Mouse (Mus musculus) erythroblast, adult 5-6 weeks (primary cell): ENCODE data around the gene Slc22a15. TPM values are rescaled to one million over a fixed set of nuclear protein-coding genes. Genes with fewer than 3 reads are reported as not detected.

ENCODE experiments used
- ATAC-seq: replicated peaks from 2 replicates; pipeline ENCODE4 v1.8.0; 2016; ENCODE audit warnings: moderate number of reproducible peaks, mild to moderate bottlenecking, moderate TSS enrichment, inconsistent platforms; ENCODE audit not compliant: poor library complexity, low FRiP score, severe bottlenecking
- total RNA-seq, 2 experiments: library from RNA; stranded (forward) in 1 of 2; stranded (reverse) in 1 of 2; fragments of 150-400 nt in 1 of 2; fragments of 200-764, 138-1000 nt in 1 of 2; gene quantifications; 2 replicates each; pipeline versions ENCODE4 v1.2.3 to v1.2.4; 2015 to 2017; ENCODE audit warnings: low replicate concordance in 2 of 2

Slc22a15 gene
- total RNA-seq (2015; ENCODE audit: low replicate concordance) (4.6 and 5.6 TPM in 2 replicates), total RNA-seq (2017; ENCODE audit: low replicate concordance) (2.5 and 5.7 TPM in 2 replicates)

- no peak for ATAC-seq
Observed at GRCm38 (mm10) chr3:101923843-101924740, at the start of gene Slc22a15. TSS of gene Slc22a15 (minus strand) at chr3:101924453.

DNA sequence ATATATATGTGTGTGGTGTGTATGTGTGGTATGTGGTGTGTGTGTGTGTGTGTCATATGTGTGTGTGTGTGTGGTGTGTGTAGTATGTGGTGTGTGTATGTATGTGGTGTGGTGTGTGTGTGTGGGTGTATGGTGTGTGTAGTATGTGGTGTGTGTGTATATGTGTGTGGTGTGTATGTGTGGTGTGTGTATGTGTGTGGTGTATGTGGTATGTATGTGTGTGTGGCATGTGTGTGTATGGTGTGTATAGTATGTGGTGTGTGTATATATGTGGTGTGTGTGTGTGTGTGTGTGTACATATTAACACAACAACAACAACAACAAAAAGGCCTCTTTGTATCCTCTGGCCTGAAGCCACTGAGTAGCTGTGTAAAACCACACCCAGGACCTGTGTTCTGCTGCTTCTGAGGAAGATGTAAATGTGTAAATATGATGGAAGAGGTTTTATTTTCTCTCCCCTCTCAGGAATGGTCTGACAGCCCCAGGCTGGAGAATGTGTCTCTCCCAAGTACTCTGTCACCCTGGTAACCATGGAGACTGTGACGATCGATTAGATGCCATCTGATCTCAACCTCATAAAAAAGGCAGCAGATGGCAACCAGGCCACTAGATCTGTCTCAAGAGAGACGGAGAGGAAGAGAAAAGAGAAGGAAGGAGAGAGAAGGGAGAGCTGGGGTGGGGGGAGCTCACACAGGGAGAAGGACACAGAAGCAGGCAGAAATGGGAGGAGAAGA is 42.7 kb upstream of the Slc22a15 start:
- ATAC-seq = no peak

DNA sequence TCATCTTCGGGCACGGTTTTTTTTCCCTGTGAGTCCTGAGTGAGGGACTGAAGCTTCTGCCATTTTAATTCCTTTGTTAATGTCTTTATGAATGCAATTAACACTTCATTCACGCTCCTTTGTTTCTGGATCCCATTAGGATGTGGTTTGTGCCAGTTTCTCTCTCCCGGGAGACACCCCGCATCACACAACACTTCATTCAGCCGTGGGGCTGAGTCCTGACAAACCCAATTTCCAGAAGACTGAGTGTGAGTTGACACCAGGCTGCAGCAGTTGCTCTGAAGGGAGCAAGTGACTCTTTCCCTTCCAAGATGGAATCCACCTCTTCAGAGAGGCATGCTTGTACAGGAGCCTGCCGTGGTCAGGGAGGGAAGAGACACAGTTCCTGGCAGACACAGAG is 40.1 kb upstream of the Slc22a15 start:
- ATAC-seq = no peak

- no peak for ATAC-seq
Observed at GRCm38 (mm10) chr3:101963501-101963900, 39.2 kb upstream of the Slc22a15 start.

GRCm38 (mm10) chr3:101961146-101961835 is 37.0 kb upstream of the Slc22a15 start:
- no peak for ATAC-seq

DNA sequence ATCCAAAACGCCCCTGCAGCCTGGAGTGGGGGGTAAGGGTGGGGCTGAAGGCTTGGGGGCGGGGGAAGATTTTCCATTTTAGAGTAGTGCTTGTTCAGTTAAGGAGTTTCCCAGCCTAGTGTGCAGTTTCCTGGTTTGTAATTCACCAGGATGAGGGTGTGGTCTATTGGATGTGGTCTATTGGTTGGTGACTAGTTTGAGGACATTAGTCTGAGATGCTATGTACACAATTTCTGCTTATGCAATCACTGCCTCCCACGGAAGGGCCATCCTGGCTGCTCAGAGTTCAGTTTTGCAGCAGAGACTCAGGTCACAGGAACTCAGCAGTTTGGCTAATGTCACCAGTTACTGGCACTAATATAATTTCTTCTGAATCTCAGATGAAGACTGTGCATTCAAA is 33.8 kb upstream of the Slc22a15 start:
- ATAC-seq = no peak

DNA sequence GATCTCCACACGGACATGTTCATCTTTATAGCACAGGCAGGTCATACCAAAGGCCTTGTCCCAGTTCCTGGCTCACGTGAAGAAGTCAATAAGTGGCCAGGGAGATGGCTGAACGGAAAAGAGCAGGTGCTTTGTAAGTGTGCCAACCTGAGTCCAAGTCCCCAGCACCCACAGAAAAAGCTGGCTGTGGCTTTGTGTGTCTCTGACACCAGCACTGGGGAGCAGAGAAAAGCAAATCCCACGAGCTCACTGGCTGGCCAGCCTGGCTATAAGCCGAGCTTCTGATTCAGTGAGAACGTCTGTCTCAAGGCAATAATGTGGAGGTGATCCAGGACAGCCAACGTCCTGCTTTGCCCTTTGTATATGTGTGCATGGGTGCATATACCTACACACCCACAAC is 29.3 kb upstream of the Slc22a15 start:
- no peak for ATAC-seq

DNA sequence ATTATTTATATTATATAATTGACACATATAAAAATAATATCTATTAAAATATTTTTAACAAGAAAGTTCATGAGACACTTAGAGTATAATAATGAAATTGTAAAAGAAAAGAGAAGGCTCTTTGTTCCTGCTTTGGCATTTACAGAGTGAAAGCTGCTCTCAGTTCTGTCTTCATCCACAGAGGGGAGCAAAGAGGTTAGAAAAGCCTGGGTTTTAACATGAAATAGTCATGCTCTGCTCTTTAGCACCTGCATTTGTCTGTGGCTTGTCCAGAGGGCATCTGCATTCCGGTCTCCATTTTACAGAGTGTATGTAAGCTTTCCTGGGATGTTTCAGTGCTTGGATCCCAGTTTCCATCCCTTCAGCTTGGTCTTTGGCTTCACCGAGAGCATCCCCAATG is 28.3 kb upstream of the Slc22a15 start:
- ATAC-seq = no peak

- no peak for ATAC-seq
Observed at GRCm38 (mm10) chr3:101948572-101948971, 24.3 kb upstream of the Slc22a15 start.

DNA sequence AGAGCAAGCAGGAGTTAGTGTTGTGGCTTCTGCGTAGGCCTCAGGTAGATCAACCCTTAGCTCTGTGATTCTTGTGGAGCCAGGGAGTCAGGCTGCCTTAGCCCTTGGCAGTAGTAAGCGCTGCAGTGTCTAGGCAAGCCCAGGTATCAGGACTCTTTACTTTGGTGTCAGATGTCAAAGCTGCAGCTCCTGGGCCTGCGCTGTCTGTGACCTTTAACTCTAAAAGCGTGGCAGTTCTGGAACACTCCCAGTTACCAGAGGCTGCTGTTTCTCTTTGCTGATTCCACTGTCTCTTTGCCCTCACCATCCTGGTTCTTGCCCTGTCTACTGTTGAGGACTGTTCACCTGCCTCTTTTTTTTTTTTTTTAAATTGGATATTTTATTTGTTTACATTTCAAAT is 23.0 kb upstream of the Slc22a15 start:
- no peak for ATAC-seq

GRCm38 (mm10) chr3:101945257-101945656 is 21.0 kb upstream of the Slc22a15 start:
- ATAC-seq = no peak

DNA sequence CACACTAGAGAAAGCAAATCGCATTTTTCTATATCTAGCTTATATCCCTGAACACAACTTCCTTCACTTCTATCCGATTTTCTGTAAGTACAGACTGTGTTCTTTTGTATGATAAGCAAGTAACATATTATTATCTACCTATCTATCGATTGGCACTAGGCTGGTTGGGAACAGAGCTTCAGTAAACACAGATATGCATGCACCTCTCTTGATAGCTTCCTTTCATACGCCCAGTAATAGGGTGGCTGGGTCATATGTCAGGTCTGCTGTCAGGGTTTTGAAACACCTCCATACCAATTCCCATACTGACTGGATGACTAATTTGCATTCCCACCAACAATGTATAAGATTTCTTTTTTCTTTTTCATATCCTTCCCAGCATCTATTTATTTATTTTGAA is 16.2 kb upstream of the Slc22a15 start:
- ATAC-seq = no peak

DNA sequence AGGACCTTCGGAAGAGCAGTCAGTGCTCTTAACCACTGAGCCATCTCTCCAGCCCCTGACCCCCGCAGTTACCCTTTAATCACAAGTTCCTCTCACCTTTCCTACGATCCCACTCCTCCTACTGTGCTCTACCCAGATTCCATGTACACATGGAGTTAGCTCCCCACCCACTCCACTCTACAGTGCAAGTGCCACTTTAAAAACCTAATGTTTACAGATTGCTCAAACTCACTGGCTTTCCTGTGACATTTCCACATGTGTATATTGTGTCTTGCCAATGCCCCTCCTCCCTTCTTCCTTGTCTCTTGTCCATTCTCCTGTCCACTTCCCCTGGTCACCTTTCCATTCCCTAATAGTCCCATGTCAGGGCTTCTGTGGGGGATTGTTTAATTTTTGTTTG is 15.6 kb upstream of the Slc22a15 start:
- no peak for ATAC-seq

DNA sequence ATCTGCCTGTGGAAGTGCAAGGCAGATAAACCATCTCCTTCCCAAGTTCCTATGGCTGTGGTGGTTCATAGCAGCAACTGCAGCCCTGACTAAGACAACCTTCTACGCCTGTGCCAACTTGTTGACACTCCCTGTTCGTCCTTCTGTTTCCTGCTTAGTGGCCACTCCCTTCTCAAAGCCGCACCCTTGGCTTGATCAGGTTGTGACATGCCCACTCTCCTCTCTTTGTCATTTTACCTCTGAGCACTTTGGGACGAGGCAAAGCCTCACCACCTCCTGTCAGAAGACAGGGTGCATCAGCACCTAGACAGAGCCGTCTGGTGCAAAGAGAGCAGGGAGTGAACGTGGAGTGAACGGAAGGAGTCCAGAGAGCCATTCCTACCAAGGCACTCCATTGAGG is 14.9 kb upstream of the Slc22a15 start:
- no peak for ATAC-seq

- no peak for ATAC-seq
Observed at GRCm38 (mm10) chr3:101936369-101936768, 12.1 kb upstream of the Slc22a15 start.

DNA sequence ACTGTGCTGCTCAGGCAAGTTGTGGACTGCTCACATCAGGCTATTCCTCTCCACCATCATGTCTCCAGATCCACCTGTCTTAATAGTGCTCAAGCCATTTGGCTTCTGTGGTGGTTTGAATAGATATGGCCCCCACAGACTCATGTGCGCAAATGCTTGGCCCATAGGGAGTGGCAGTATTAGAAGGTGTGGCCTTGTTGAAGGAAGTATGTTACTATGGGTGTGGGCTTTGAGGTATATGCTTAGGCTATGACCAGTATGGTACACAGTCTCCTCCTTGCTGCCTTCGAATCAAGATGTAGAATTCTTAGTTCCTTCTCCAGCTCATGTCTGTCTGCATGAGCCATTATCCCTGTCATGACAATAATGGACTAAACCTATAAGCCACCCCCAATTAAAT is 9.6 kb upstream of the Slc22a15 start:
- ATAC-seq = no peak

DNA sequence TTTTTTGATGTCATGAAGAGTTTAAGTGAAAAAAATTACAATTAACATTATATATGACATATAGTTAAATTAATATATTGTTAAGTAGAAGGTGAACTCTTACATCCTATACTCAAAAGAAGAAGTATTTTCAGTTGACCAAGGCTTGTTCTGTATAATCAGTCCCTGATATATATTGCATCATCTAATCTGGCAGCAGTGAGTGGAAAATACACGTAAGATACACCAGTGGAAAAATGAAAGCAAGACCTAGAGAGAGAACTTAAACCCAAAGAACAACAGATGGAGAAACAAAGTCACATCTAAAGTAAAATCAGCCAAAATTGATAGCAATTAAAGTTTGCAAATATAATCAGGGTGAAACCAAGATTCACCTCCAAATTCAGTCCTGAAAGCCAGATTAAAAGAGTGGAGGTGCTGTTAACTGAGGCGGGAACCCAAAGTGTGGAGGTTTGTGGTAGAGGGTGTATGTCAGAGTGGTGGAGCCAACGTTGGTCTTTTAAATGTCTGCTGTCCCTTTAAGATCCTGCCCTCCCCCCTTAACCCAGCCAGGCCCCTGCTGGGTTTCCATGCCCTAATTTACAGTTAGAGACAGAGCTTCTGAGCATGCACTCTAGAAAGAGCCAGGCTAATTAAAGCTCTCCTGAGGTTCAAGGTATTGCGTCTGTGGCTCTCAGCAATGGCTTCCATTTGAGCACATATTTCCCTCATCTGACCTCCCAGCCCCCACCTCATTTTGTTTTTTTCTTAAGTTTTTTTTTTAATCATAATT is 5.0 kb upstream of the Slc22a15 start:
- no peak for ATAC-seq

DNA sequence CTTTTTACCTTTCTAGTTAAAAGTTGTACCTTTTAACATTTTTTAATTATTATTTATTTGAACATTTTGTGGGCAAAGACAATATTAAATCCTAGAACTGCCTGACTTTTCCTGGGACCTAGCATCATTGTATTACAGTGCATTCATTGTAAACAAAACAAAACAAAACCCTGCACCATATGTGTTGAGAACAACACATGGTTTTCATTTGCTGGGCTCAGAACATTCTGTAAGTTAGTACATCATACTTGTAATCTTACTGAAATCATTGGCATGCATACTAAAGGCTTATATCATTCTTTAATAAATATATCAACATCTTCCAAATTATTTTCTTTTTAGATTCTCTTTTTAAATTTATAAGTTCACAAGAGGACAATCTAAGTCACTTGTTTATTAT is 2.4 kb upstream of the Slc22a15 start:
- ATAC-seq = no peak

GRCm38 (mm10) chr3:101925663-101926062 is 1.4 kb upstream of the Slc22a15 start:
- no peak for ATAC-seq

DNA sequence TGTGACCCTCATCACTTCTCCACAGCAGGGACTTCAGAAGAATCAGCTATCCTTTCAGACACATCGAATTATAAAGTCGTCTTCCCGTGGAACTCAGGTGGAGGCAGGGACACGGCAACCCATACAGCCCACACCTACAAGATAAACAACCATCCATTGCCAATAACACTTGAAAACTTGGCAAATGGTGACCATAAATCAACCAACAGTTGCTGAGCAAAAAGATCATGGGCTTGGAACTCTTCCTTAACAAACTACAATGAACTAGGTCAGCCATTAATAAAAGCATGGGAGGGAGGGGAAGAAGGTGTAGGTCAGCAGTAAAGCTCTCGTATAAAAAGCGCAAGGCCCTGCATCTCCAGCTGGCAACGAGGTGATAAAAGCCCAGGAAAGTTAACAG is 1.9 kb downstream of the Slc22a15 start:
- ATAC-seq = no peak
